Mouse (Mus musculus): ENCODE data around the gene 9430097D07Rik. TPM values are rescaled to one million over a fixed set of nuclear protein-coding genes. Genes with fewer than 3 reads are reported as not detected.

Gene 9430097D07Rik
- 0.48 and 0.81 TPM in 2 replicates for polyA plus RNA-seq (2014; fragmentation: Nextera tagmentation; extraction: Ambion mirVana)

GRCm38 (mm10) chr2:32575586-32576160 is at the start of gene 9430097D07Rik:
Gene 9430097D07Rik, minus strand, starts transcription at chr2:32575684.
- 7% methylated on average over 28 of the region's 28 CpGs for WGBS
- Histone ChIP-seq H3K4me2 (replicated peaks) (peak within 1 kb of the TSS; percentile 99), H3K4me3 (replicated peaks; ENCODE audit: low read length) (peak within 1 kb of the TSS; percentile 49), H3K36me3 (replicated peaks; ENCODE audit: control insufficient read depth, insufficient read depth) (0 out of 2 replicates have a peak, but pooled peaks cover 8% of the 10 kb centered on the region), H3K9me3 (ENCODE audit: control insufficient read depth, low read length) (no peaks in the 10 kb centered on the region), H3K27ac (peak within 1 kb of the TSS; percentile 55; the same call in 1 of the 2 replicates), H3K9ac (peak within 1 kb of the TSS; percentile 70), H3K4me1 (replicated peaks; ENCODE audit: control insufficient read depth, insufficient read depth, low read length) (peaks cover 14% of the 10 kb centered on the region), H3K27me3 (ENCODE audit: control insufficient read depth, insufficient read depth, low read length) (peaks cover 24% of the 10 kb centered on the region)
- ATAC-seq (ENCODE audit: low FRiP score) (peak; percentile 80), DNase-seq (ENCODE audit: low spot score) (peak; percentile 76)

- H3K9ac ChIP-seq, result no peak overlapping the region
- no peaks in the 10 kb centered on the region for H3K27me3 ChIP-seq (ENCODE audit: control insufficient read depth, insufficient read depth, low read length)
- H3K4me2 ChIP-seq (replicated peaks), result no peak overlapping the region
- no peak for DNase-seq (ENCODE audit: low spot score)
- peaks cover 49% of the 10 kb centered on the region for H3K4me1 ChIP-seq (replicated peaks; ENCODE audit: control insufficient read depth, insufficient read depth, low read length)
- no peaks in the 10 kb centered on the region for H3K9me3 ChIP-seq (ENCODE audit: control insufficient read depth, low read length)
- H3K36me3 ChIP-seq (replicated peaks; ENCODE audit: control insufficient read depth, insufficient read depth), result no peaks in the 10 kb centered on the region
- ATAC-seq (ENCODE audit: low FRiP score), result no peak
- H3K27ac ChIP-seq, result no peak overlapping the region
- WGBS, result 87% methylated on average over 5 of the region's 5 CpGs
- no peak overlapping the region for H3K4me3 ChIP-seq (replicated peaks; ENCODE audit: low read length)
Observed at GRCm38 (mm10) chr2:32624111-32624748, 48.7 kb upstream of the 9430097D07Rik start.

- H3K27me3 ChIP-seq (ENCODE audit: control insufficient read depth, insufficient read depth, low read length), result no peaks in the 10 kb centered on the region
- H3K4me3 ChIP-seq (replicated peaks; ENCODE audit: low read length), result no peak within 1 kb of the TSS
- H3K36me3 ChIP-seq (replicated peaks; ENCODE audit: control insufficient read depth, insufficient read depth), result no peaks in the 10 kb centered on the region
- H3K9ac ChIP-seq, result no peak within 1 kb of the TSS
- no peaks in the 10 kb centered on the region for H3K9me3 ChIP-seq (ENCODE audit: control insufficient read depth, low read length)
- no peak within 1 kb of the TSS for H3K4me2 ChIP-seq (replicated peaks)
- ATAC-seq (ENCODE audit: low FRiP score), result peak; percentile 24; the same call in 1 of the 2 replicates
- peaks cover 40% of the 10 kb centered on the region for H3K4me1 ChIP-seq (replicated peaks; ENCODE audit: control insufficient read depth, insufficient read depth, low read length)
- peak within 1 kb of the TSS; percentile 39; the same call in 1 of the 2 replicates for H3K27ac ChIP-seq
- no peak for DNase-seq (ENCODE audit: low spot score)
- WGBS, result 32% methylated on average over 7 of the region's 7 CpGs
Observed at GRCm38 (mm10) chr2:32621517-32621859, 46.0 kb upstream of the 9430097D07Rik start, which contains the start of gene Ak1. Gene Ak1, plus strand, starts transcription at chr2:32621758.

GRCm38 (mm10) chr2:32620682-32621516 is 45.4 kb upstream of the 9430097D07Rik start:
- peak; percentile 41; the same call in 1 of the 2 replicates for ATAC-seq (ENCODE audit: low FRiP score)
- no peaks in the 10 kb centered on the region for H3K27me3 ChIP-seq (ENCODE audit: control insufficient read depth, insufficient read depth, low read length)
- H3K9me3 ChIP-seq (ENCODE audit: control insufficient read depth, low read length), result no peaks in the 10 kb centered on the region
- no peak for DNase-seq (ENCODE audit: low spot score)
- WGBS, result 52% methylated on average over 4 of the region's 4 CpGs
- H3K9ac ChIP-seq, result no peak overlapping the region
- no peak overlapping the region for H3K4me3 ChIP-seq (replicated peaks; ENCODE audit: low read length)
- peak overlapping the region; percentile 39; the same call in 1 of the 2 replicates for H3K27ac ChIP-seq
- peaks cover 34% of the 10 kb centered on the region for H3K4me1 ChIP-seq (replicated peaks; ENCODE audit: control insufficient read depth, insufficient read depth, low read length)
- H3K4me2 ChIP-seq (replicated peaks), result no peak overlapping the region
- no peaks in the 10 kb centered on the region for H3K36me3 ChIP-seq (replicated peaks; ENCODE audit: control insufficient read depth, insufficient read depth)

- no peak overlapping the region for H3K27ac ChIP-seq
- no peak overlapping the region for H3K9ac ChIP-seq
- 57% methylated on average over 9 of the region's 9 CpGs for WGBS
- no peak overlapping the region for H3K4me2 ChIP-seq (replicated peaks)
- H3K36me3 ChIP-seq (replicated peaks; ENCODE audit: control insufficient read depth, insufficient read depth), result peaks cover 15% of the 10 kb centered on the region; the same call in 1 of the 2 replicates
- DNase-seq (ENCODE audit: low spot score), result no peak
- peaks cover 19% of the 10 kb centered on the region for H3K4me1 ChIP-seq (replicated peaks; ENCODE audit: control insufficient read depth, insufficient read depth, low read length)
- no peak overlapping the region for H3K4me3 ChIP-seq (replicated peaks; ENCODE audit: low read length)
- no peaks in the 10 kb centered on the region for H3K9me3 ChIP-seq (ENCODE audit: control insufficient read depth, low read length)
- no peaks in the 10 kb centered on the region for H3K27me3 ChIP-seq (ENCODE audit: control insufficient read depth, insufficient read depth, low read length)
- no peak for ATAC-seq (ENCODE audit: low FRiP score)
Observed at GRCm38 (mm10) chr2:32618051-32618450, 42.6 kb upstream of the 9430097D07Rik start.

GRCm38 (mm10) chr2:32617601-32618000 is 42.1 kb upstream of the 9430097D07Rik start:
- DNase-seq (ENCODE audit: low spot score) (no peak), ATAC-seq (ENCODE audit: low FRiP score) (no peak)
- Histone ChIP-seq H3K9ac (no peak overlapping the region), H3K27ac (no peak overlapping the region), H3K36me3 (replicated peaks; ENCODE audit: control insufficient read depth, insufficient read depth) (peaks cover 15% of the 10 kb centered on the region; the same call in 1 of the 2 replicates), H3K4me3 (replicated peaks; ENCODE audit: low read length) (no peak overlapping the region), H3K9me3 (ENCODE audit: control insufficient read depth, low read length) (no peaks in the 10 kb centered on the region), H3K4me1 (replicated peaks; ENCODE audit: control insufficient read depth, insufficient read depth, low read length) (peaks cover 19% of the 10 kb centered on the region), H3K4me2 (replicated peaks) (no peak overlapping the region), H3K27me3 (ENCODE audit: control insufficient read depth, insufficient read depth, low read length) (no peaks in the 10 kb centered on the region)
- 95% methylated on average over 4 of the region's 4 CpGs for WGBS

GRCm38 (mm10) chr2:32617109-32617508 is 41.6 kb upstream of the 9430097D07Rik start:
- no peak overlapping the region for H3K4me2 ChIP-seq (replicated peaks)
- no peaks in the 10 kb centered on the region for H3K9me3 ChIP-seq (ENCODE audit: control insufficient read depth, low read length)
- 97% methylated on average over 1 of the region's 1 CpGs for WGBS
- no peak overlapping the region for H3K9ac ChIP-seq
- H3K36me3 ChIP-seq (replicated peaks; ENCODE audit: control insufficient read depth, insufficient read depth), result peaks cover 15% of the 10 kb centered on the region; the same call in 1 of the 2 replicates
- H3K27me3 ChIP-seq (ENCODE audit: control insufficient read depth, insufficient read depth, low read length), result no peaks in the 10 kb centered on the region
- no peak overlapping the region for H3K4me3 ChIP-seq (replicated peaks; ENCODE audit: low read length)
- DNase-seq (ENCODE audit: low spot score) (no peak), ATAC-seq (ENCODE audit: low FRiP score) (no peak)
- H3K4me1 ChIP-seq (replicated peaks; ENCODE audit: control insufficient read depth, insufficient read depth, low read length), result peaks cover 19% of the 10 kb centered on the region
- no peak overlapping the region for H3K27ac ChIP-seq

- H3K4me3 ChIP-seq (replicated peaks; ENCODE audit: low read length), result no peak overlapping the region
- ATAC-seq (ENCODE audit: low FRiP score) (no peak), DNase-seq (ENCODE audit: low spot score) (no peak)
- H3K4me2 ChIP-seq (replicated peaks), result no peak overlapping the region
- peaks cover 15% of the 10 kb centered on the region; the same call in 1 of the 2 replicates for H3K36me3 ChIP-seq (replicated peaks; ENCODE audit: control insufficient read depth, insufficient read depth)
- H3K27me3 ChIP-seq (ENCODE audit: control insufficient read depth, insufficient read depth, low read length), result no peaks in the 10 kb centered on the region
- H3K9ac ChIP-seq, result no peak overlapping the region
- H3K9me3 ChIP-seq (ENCODE audit: control insufficient read depth, low read length), result no peaks in the 10 kb centered on the region
- 71% methylated on average over 26 of the region's 26 CpGs for WGBS
- peaks cover 20% of the 10 kb centered on the region; the same call in 1 of the 2 replicates for H3K4me1 ChIP-seq (replicated peaks; ENCODE audit: control insufficient read depth, insufficient read depth, low read length)
- H3K27ac ChIP-seq, result no peak overlapping the region
Observed at GRCm38 (mm10) chr2:32612274-32612673, 36.8 kb upstream of the 9430097D07Rik start.

Data from hindbrain, embryonic 14.5 days (tissue).